Mouse (Mus musculus): Measurements from ENCODE around the gene Neurog3. TPM values are rescaled to one million over a fixed set of nuclear protein-coding genes. Genes with fewer than 3 reads are reported as not detected.

Gene Neurog3
- total RNA-seq, 2 experiments from 2014 or later = not detected

GRCm38 (mm10) chr10:62135696-62136470 is 3.0 kb downstream of the Neurog3 start:
- no peak for DNase-seq (ENCODE audit: low spot score in 2 of 2)

GRCm38 (mm10) chr10:62137150-62137549 is 4.3 kb downstream of the Neurog3 start:
- DNase-seq (ENCODE audit: low spot score in 2 of 2) = no peak

- no peak for DNase-seq (ENCODE audit: low spot score in 2 of 2)
Measured at GRCm38 (mm10) chr10:62138040-62138439, 5.2 kb downstream of the Neurog3 start.

GRCm38 (mm10) chr10:62143820-62144219 is 10.9 kb downstream of the Neurog3 start, which contains the start of gene Fam241b:
Fam241b (minus strand) TSS chr10:62143920.
- DNase-seq (ENCODE audit: low spot score in 2 of 2) = no peak

GRCm38 (mm10) chr10:62145957-62146356 is 13.1 kb downstream of the Neurog3 start:
- DNase-seq (ENCODE audit: low spot score in 2 of 2) = no peak

GRCm38 (mm10) chr10:62147466-62148248 is 14.8 kb downstream of the Neurog3 start:
- DNase-seq (ENCODE audit: low spot score in 2 of 2) = no peak

- DNase-seq (ENCODE audit: low spot score in 2 of 2) = no peak
Measured at GRCm38 (mm10) chr10:62149929-62150328, 17.0 kb downstream of the Neurog3 start.

- DNase-seq (ENCODE audit: low spot score in 2 of 2) = no peak
Measured at GRCm38 (mm10) chr10:62162410-62162809, 29.5 kb downstream of the Neurog3 start.

GRCm38 (mm10) chr10:62172841-62173553 is 40.1 kb downstream of the Neurog3 start:
- no peak for DNase-seq (ENCODE audit: low spot score in 2 of 2)

GRCm38 (mm10) chr10:62173941-62174448 is 41.1 kb downstream of the Neurog3 start:
- no peak for DNase-seq (ENCODE audit: low spot score in 2 of 2)

GRCm38 (mm10) chr10:62174533-62175313 is 41.8 kb downstream of the Neurog3 start:
- DNase-seq (ENCODE audit: low spot score in 2 of 2) = no peak

- DNase-seq (ENCODE audit: low spot score in 2 of 2) = no peak
Measured at GRCm38 (mm10) chr10:62179944-62180343, 47.1 kb downstream of the Neurog3 start.

- no peak for DNase-seq (ENCODE audit: low spot score in 2 of 2)
Measured at GRCm38 (mm10) chr10:62181701-62182100, 48.8 kb downstream of the Neurog3 start.

- DNase-seq (ENCODE audit: low spot score in 2 of 2) = no peak
Measured at GRCm38 (mm10) chr10:62182471-62183014, 49.7 kb downstream of the Neurog3 start.

- DNase-seq (ENCODE audit: low spot score in 2 of 2) = peak; percentile 98 to 99
Measured at GRCm38 (mm10) chr10:62183053-62183452, 50.2 kb downstream of the Neurog3 start.

Other genes with a start within 250 kb of the Neurog3 start
- gene Col13a1, start 154.0 kb upstream of the Neurog3 start, total RNA-seq (2021) = 1 to 10 TPM; 2.5 to 2.7 TPM
- 10 to 100 TPM; 49.1 to 55.5 TPM for gene Fam241b, start 10.8 kb downstream of the Neurog3 start, total RNA-seq (2021)
- 1 to 10 TPM; 7.9 to 9.0 TPM for gene Tspan15, start 98.2 kb downstream of the Neurog3 start, total RNA-seq (2021)
- under 1 TPM in 1 of 2 experiments, not detected in 1; 0.25 TPM for gene Tacr2, start 119.3 kb downstream of the Neurog3 start, total RNA-seq (2021)
- 100 to 1,000 TPM; 280 to 294 TPM for gene Hk1, start 246.8 kb downstream of the Neurog3 start, total RNA-seq (2021)